Mouse (Mus musculus): Measurements from ENCODE around the gene Yipf1.
"Not testable (repeated sequence)": the region's sequence is repeated elsewhere in the genome, so short reads cannot be mapped to it uniquely, and the experiment has no call there.

Yipf1 gene

DNA sequence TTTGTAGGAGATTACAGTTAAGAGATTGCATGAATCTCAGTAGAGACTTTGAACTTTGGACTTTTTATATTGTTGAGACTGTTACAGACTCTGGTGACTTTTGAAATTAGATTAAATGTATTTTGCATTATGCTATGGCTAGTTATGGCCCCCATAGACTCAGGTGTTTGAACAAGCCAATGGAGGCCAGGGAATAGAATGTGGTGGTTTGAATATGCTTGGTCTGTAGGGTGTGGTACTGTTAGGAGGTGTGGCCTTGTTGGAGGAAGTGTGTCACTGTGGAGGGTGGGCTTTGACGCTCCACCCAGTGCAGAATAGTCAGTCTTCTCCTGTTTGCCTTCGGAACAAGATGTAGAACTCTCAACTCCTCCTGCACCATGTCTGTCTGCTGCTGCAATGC, 8.9 kb downstream of the Yipf1 start:
- no peak for DNase-seq (ENCODE audit: low read depth, low spot score)

DNA sequence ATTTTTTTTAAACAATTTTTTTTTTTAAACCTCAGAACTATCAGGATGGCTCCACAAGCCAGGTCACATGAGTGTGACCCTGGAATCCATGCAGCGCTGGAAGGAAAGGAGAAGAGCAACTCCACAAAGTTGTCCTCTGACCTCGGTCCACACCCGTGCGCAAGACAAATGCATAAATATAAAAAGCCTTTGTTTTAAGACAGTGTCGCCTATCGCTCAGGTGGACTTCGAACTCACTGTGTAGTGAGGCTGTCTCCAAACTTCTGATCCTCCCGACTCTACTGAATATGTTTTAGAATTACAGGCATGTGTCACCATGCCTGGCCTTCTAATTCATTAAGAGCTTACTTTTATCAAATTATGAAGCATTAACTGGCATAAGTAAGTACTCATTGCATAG, 14.4 kb downstream of the Yipf1 start:
- no peak for DNase-seq (ENCODE audit: low read depth, low spot score)

DNA sequence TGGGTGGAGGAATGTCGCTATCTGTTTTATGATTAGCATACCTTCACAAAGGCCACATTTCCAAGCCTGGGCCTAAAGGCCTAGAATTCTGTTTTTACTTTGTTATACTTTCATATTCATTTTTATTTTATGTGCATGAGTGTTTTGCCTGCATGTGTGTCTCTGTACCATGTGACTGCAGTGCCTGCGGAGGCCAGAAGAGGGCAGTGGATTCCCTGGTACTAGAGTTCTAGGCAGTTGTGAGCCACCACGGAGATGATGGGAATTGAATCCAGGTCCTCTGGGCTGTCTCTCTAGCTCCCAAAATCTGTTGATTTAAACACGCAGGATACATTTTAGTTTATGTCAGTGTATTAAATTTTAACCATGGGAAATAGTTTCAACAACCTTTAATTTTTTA, 19.4 kb downstream of the Yipf1 start:
- no peak for DNase-seq (ENCODE audit: low read depth, low spot score)

DNA sequence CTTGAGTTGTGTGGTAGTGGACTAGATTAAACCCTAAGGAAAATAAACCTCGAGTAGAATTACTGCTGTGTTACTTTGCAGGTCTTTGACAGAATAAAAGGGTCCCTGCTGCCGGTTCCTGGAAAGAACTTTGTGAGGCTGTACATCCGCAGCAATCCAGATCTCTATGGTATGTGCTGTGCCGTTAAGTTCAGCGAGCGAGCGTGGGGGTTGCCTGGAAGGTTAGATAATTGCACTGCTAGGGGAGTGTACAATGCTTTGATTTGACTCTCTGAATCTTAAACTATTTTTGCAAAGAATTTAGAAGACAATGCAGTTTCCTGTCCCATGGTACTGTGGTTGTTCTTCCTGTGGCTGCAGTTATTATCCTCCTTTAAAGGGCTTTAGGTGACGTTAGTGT, 22.2 kb downstream of the Yipf1 start:
- DNase-seq (ENCODE audit: low read depth, low spot score), result no peak

DNA sequence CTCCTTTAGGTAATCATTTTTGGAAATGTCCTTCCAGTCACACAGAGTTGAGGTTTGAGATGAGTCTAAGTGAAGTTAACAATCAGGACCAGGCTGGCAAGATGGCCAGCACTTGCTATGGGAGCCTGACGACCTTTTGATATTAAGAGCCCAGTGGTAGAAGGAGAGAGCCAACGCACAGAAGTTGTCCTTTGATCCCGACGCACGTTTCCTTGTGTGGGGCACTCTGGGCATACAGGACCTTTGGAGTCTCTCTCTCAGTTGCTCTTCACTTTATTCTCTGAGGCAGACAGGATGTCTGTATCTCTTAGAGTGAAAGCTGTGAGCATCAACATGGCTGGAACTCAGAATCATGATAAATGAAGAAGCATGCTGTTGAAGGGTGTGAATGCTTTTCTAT, 23.3 kb downstream of the Yipf1 start:
- no peak for DNase-seq (ENCODE audit: low read depth, low spot score)

DNA sequence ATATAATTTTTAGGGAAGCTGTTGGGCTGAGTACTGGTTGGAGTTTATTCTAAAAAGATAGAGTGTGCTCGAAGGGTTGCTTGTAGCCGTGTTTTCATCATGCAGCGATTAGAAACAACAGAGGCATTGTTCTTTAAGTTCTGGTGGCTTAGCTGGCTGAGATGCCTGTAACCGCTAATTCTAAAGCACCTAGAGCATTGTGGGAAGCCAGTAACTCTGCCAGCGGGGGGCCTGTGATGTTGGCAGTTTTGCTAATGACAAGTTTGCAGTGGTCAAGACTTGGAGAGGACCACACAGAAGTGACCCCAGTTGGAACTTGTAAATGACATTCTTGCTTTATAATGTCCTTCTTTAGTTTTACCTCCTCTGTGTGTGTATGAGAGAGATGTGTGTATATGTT, 27.2 kb downstream of the Yipf1 start:
- DNase-seq (ENCODE audit: low read depth, low spot score), result no peak

DNA sequence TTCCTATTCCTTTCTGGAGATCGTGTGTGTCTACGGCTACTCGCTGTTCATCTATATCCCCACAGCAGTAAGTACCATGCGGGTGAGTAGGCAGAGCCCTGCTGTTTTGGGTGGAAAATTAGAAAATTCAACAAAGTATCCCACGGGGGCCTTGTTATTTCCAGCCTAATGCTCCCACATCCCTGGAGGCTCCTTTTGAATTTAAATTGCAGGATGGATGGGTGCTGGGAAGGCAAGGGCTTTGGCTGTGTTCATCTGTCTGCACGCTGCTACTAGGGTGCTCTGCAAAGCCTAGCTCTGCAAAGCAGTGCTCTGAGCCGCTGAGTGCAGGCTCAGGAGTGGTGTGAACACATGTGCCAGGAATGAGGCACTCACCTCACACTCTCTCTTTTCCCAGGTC, 30.4 kb downstream of the Yipf1 start:
- peak; percentile 77 for DNase-seq (ENCODE audit: low read depth, low spot score)

DNA sequence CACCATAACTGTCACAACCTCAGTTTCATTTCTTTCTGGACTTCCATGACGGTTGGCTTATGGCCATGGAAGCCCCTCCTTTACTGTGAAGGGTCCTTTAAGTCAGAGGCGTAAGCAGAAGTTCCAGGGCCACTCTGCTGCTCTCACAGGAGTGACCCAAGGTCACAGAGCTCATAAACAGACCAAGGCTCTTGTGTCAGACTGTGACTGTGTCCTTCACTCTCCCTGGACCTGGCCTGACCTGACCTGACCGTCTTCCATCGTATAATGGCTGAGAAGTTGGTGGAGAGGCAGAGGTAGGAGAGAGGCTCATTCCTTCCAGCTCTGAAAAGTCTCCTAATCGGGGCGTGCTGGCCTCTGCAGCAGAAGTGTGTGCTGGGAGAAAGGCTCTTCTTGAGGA, 33.1 kb downstream of the Yipf1 start:
- DNase-seq (ENCODE audit: low read depth, low spot score), result no peak

DNA sequence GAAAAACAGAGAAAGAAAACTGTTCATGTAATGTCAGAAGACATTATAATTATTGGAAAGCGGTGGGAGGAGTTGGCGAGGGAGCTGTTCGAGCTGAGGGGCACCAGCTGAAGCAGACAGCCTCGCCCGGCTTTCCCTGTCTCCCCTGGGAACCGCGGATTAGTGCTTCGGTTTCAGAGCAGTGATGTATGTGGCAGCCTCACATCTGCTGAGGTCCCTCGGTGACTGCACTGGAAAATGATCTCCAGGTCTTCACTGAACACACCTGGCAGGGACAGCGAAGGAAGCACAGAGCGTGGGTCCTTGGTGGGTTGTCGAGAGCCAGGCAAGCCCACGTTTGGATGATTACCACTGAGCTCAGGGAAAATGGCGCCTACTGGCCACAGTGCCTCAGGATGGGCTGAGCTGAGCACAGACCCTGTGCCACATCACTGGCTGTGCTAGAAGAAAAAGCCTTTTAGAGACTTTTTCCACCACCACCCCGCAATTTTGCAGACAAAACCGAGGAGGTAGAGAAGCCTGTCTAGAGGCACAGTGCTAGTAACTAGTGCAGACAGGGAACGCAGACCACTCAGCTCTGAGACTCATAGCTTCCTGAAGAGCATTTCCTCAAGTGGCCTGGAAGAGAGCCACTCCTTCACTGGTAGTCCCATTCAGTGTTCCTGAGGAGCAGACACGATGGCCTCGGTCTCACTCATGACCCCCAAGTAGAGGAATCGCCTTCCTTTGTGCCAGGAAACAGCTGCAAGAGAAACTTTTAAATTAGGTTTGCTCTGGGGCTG, 34.6 kb downstream of the Yipf1 start:
- DNase-seq (ENCODE audit: low read depth, low spot score), result no peak

DNA sequence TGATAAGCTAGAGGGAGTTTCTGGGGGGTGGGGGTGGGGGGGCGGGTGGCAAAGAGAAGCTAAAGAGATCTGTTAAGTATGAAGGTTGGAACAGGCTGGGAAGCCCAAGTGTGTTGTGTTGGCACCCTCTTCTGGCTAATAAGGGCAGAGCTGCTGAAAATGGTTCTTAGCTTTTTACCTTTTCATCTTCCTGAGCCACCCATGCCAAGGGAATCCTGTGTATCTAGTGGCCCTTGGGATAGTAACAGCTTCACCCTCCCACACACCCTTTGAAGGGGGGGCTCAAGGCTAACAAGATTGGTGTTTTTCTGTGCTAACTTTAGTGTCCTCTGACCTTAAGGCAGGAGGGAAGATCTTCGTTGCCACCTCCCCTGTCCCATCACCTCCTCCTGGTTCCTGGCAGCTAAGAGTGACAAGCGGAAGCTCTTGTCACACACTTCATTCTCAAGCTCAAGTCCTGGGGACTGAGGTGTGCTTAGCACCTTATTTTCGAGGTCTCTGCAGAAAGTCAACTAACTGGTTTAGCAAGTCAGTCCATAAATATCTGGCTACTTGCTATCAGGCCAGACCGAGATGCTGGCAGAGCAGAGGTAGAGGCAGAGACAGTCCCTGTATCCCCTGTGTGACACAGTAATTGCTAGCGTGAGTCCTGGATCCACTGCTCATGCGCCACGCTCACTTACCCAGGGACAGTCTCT, 35.3 kb downstream of the Yipf1 start:
- DNase-seq (ENCODE audit: low read depth, low spot score), result peak; percentile 82

DNA sequence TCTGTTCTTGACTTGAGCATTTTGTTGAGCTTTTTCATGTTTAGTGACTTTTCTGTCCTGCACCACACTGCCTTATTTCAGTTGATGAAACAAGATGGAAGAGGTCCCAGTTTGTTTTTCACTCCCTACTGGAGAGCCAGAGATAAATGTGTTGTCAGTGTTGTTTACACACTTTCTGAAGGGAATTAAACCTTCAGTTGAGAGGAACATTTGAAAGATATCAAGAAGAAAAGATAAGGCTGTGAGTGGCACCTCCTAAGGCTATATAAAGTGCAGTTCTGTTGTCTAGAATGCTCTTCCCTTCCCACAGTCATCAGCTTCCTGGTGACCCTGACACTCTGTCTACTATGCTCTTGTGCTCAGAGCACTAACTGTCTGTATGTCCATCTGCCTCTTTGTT, 37.2 kb downstream of the Yipf1 start:
- DNase-seq (ENCODE audit: low read depth, low spot score), result no peak

DNA sequence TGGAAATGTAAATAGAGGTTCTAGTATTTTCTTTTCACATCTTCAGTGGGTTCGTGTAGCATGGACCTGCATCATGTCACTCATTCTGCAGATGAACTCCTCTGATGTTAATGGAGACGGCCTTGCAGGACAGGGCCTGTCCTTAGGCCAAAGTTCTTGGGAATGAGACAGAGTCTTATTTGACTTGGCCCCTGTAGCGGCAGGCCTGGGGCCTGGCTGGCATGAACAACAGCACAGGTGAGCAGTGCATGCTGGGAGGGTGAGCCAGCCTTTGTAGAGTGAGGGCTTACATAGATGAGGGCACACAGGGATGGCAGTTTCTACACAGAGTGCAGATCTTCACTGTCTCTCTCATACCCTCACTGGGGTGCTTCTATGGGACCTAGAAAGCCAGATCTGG, 39.4 kb downstream of the Yipf1 start:
- no peak for DNase-seq (ENCODE audit: low read depth, low spot score)

DNA sequence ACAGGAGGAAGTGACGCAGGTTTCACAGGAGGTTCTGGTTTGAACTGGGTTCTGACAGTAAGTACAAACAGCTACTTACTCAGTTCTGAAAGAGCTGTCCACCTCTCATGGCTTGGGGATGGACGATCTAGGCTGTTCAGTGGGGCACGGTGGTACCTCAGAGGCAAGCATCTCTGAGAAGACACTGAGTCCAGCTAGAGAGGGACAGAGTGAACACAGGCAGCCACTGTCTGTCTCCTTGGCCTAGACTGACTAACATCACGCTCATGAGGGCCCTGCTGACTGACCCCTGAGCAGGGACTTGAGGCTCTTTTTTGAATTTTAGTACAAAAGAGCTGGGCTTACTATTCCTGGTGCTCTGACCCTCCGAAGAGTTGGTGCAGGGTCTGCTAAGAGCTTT, 40.0 kb downstream of the Yipf1 start:
- DNase-seq (ENCODE audit: low read depth, low spot score), result no peak

DNA sequence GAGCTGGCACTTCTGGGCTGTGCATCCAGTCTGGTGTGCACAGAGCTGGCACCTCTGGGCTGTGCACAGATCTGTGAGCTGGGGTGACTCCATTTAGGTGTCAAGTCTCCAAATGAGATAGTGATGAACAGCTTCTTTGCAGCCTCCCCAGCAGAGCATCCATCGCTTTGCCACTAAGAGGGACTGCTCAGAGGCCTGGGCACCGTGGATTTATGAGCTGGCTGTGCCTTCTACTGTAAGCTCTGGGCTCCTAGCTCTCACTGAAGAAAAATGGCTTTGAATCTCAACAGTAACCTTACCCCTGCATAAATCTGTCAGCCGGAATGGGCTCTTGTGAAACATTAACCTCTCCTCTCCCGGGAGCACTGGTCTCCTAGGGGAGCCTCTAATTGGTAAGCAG, 40.4 kb downstream of the Yipf1 start:
- no peak for DNase-seq (ENCODE audit: low read depth, low spot score)

DNA sequence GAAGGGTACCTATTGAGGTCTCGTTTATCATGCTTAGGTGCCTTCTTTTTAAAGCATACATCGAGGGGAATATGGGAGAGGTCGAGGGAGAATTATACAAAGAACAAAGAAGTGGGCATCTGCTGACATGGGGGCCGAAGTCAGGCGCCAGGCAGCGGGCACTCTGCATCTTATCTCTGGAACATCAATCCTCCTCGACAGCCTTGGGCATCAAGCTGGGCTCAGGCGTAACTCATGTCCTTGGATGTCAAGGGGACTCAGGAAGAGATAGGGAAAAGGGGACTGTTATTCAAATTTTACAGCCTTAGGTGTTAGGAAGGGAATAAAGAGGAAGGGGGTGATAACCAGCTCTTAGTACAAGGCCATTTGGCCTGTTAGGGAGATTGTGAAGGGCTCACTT, 43.0 kb downstream of the Yipf1 start:
- not testable (repeated sequence) for DNase-seq (ENCODE audit: low read depth, low spot score)

DNA sequence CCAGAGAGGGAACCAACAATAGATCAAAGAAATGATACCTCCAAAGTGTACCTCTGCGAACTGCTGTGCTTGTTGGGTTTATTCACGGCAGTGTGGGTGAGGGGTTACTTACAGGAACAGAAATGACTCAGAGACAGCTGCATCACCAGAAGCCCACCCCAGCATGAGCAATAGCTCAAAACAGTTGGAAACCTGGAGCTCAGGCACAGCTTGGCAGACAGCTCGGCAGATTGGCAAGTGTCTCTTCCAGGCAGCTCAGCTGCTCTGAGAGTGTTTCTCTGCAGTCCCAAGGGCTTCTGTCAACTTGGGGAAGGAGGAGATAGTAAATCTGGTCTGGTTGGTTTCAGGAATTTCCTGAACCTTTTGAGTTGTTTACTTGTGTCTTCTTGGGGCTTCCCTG, 44.3 kb downstream of the Yipf1 start:
- peak; percentile 63 for DNase-seq (ENCODE audit: low read depth, low spot score)

DNA sequence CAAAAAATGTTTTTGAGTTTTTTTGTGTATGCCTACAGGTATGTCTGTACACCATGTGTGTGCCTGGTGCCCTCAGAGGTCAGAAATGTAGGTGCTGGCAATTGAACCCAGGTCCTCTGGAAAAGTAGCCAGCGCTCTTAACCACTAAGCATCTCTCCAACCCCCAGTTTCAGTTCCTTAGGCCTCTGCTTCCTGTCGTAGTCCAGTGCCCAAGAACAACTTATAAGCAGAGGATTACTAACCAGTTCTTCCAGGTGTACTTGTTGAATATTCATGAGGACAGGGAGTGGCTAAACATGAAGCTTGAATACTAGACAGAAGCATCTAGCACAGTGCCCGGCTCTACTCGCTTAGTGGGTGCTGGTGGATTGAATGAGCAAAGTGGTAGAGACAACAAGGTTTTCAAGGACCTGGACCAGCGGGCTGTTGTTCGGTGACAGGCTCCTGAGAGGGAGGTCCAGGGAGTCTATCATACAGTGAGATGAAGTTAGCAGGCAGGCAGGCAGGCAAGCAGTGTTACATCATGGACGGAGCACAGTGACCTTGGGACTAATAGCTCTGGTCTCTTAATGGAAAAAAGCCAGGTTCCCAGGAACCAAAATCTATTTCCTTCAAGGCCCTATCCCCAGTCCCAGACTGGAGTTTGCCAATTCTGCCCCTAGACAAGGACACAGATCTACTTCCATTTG, 46.4 kb downstream of the Yipf1 start:
- no peak for DNase-seq (ENCODE audit: low read depth, low spot score)

DNA sequence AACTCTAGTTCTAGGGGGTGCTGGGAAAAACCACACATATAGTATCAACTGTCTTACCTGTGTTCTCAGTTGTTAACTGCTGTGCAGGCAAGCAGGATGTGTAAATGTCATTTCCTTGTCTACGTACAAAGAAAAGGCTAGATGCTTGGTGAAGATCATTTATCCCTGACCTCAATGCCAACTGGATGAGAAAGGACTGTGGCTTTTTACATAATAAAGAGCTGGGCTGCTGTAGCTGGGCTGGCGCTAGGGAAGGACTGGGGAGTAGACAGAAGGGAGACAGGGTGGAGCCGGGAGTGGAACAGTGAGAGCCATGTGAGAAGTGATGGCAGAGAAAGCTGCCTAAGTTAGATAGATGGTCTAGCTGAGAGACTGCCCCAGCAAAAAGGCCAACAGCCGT, 48.6 kb downstream of the Yipf1 start:
- DNase-seq (ENCODE audit: low read depth, low spot score), result no peak

DNA sequence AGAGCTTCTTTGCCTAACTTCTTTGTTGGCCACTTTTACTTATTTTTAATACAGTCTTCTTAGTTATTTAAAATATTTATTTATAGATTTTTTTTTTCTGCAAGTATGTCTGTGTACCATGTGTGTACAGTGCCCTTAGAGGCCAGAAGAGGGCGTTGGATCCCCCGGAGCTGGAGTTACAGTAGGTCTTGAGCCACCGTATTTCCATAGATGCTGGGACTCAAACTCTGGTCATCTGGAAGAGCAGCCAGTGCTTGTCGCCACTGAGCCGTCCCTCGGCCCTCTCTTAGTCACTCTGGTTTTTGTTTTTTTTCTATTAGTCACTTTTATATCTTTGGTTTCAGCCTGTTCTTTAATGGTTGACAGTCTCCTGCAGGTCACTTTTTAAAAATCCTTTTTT, 49.4 kb downstream of the Yipf1 start:
- no peak for DNase-seq (ENCODE audit: low read depth, low spot score)

DNA sequence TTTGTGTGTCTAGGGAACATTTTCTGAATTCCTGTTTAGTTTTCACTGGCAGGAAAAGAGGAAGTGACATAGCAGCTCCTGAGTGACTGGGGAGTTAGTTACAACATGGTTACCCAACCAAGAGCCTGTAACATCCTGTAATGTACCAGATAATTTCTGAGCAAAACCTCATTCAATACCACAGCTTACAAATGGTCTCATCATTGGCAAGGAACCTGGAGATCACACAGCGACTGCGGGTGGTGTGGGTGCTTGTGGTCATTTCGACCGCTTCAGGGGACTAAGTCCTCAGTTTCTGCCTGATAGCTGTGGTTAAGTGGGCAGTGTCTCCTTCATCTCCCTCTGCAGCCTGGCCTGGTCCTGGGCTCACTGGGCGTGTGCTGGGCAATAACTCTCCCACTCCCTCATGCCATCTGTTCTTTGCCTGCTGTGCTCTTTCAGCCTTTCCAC, 50.1 kb downstream of the Yipf1 start:
- DNase-seq (ENCODE audit: low read depth, low spot score), result no peak

DNA sequence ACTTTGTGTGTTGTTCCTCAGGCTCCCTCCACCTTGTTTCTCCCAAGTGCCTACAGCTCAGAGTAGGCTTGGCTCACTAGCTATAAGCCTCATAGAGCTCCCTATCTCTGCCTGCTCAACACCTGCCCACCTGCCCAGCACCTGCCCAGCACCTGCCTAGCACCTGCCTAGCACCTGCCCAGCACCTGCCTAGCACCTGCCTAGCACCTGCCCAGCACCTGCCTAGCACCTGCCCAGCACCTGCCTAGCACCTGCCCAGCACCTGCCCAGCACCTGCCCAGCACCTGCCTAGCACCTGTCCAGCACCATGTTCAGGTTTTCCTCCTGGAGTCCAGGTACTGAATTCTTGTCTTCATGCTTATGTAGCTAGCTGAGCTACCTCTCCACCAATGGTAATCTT, 52.2 kb downstream of the Yipf1 start:
- DNase-seq (ENCODE audit: low read depth, low spot score), result not testable (repeated sequence)

DNA sequence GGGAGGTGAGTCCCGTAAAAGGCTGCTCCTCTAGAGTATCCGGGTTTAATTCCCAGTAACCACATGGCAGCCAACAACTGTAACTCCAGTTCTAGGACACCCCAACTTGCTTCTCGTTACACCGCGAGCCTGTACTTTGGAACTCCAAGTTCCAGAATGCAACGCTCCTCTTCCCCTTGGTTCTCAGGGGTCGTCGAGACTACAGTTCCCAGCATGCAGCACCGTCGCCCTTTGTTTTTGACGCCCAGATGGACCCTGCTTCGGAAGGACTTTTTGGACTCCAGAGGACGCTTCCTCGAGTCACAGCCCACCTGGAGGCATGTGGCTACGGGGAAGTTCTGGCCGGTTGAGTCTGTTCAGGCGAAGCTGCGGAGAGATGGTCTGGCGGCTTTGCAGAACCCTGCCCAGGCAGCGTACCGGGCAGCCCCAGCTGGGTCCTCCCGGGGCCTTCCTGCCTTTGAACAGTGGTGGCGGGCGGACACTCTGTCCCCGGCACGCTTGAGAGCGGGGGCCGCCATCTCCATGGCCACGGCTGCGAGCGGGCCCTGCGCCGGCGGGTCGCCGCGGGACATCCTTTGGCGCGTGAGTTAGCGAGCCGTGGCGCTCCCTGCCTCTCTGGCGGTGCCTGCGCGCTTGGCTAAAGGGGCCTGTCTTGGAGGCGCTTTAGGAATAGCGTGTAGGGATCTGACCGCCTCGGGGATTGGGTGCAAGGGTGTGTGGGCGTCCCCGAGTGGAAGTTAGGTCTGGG, 53.6 kb downstream of the Yipf1 start, which contains the start of gene Ndc1:
TSS of gene Ndc1 (plus strand) at position 218 of the 748 bp plus-strand sequence.
- DNase-seq (ENCODE audit: low read depth, low spot score), result peak; percentile 97
